Mouse (Mus musculus): ENCODE results near the gene Vwa5b1. TPM values are rescaled to one million over a fixed set of nuclear protein-coding genes. Genes with fewer than 3 reads are reported as not detected.

Gene Vwa5b1
- polyA plus RNA-seq (2012; fragmentation: generic; extraction: Trizol): not detected

GRCm38 (mm10) chr4:138635428-138636145 lies at the start of gene Vwa5b1:
Gene Vwa5b1, minus strand, starts transcription at chr4:138635884.

Other genes starting within 250 kb of the Vwa5b1 start
- gene Fam43b, start 239.4 kb downstream of the Vwa5b1 start, polyA plus RNA-seq (2012; fragmentation: generic; extraction: Trizol): not detected
- gene Mul1, start 201.2 kb downstream of the Vwa5b1 start, polyA plus RNA-seq (2012; fragmentation: generic; extraction: Trizol): 10 to 100 TPM; 15.4 to 17.9 TPM
- gene Camk2n1, start 181.6 kb downstream of the Vwa5b1 start, polyA plus RNA-seq (2012; fragmentation: generic; extraction: Trizol): under 1 TPM; 0.05 to 0.34 TPM
- not detected for gene Pla2g2c, start 88.9 kb upstream of the Vwa5b1 start, polyA plus RNA-seq (2012; fragmentation: generic; extraction: Trizol)
- not detected for gene Ubxn10, start 101.3 kb upstream of the Vwa5b1 start, polyA plus RNA-seq (2012; fragmentation: generic; extraction: Trizol)
- not detected for gene Pla2g2f, start 121.7 kb upstream of the Vwa5b1 start, polyA plus RNA-seq (2012; fragmentation: generic; extraction: Trizol)
- gene Pla2g2d, start 139.9 kb upstream of the Vwa5b1 start, polyA plus RNA-seq (2012; fragmentation: generic; extraction: Trizol): not detected
- gene Pla2g5, start 227.6 kb upstream of the Vwa5b1 start, polyA plus RNA-seq (2012; fragmentation: generic; extraction: Trizol): under 1 TPM in 1 of 2 experiments, not detected in 1; 0.26 TPM
- gene Gm13030, start 238.1 kb upstream of the Vwa5b1 start, polyA plus RNA-seq (2012; fragmentation: generic; extraction: Trizol): not detected
- under 1 TPM in 1 of 2 experiments, not detected in 1; 0.20 TPM for gene Pla2g2e, start 242.1 kb upstream of the Vwa5b1 start, polyA plus RNA-seq (2012; fragmentation: generic; extraction: Trizol)